Mouse (Mus musculus) heart, embryonic 15.5 days (tissue): Measurements from ENCODE around the gene Znfx1. TPM values are rescaled to one million over a fixed set of nuclear protein-coding genes. Genes with fewer than 3 reads are reported as not detected.
A peak's percentile ranks its signal among the peaks of the same experiment; 100 is the strongest.

Experiments
- ATAC-seq: fragments of 200-750 bp; cut with Nextera tagmentation; replicated peaks from 2 replicates; pipeline ENCODE4 v1.8.0; 2017; ENCODE audit warnings: low read depth, moderate TSS enrichment; ENCODE audit not compliant: insufficient number of reproducible peaks, insufficient read depth, low FRiP score
- H3K27ac ChIP-seq: fragments of 300-500 bp; sonication (generic); 2 replicates; pipeline ENCODE4 v1.5.1; 2015; ENCODE audit warnings: mild to moderate bottlenecking, inconsistent platforms
- H3K27me3 ChIP-seq: fragments of 300-500 bp; sonication (generic); 2 replicates; pipeline ENCODE4 v1.6.1; 2015; ENCODE audit warnings: inconsistent platforms
- H3K36me3 ChIP-seq: fragments of 300-500 bp; sonication (generic); 2 replicates; pipeline ENCODE4 v1.6.1; 2015; ENCODE audit warnings: mild to moderate bottlenecking, inconsistent platforms
- H3K4me1 ChIP-seq: fragments of 300-500 bp; sonication (generic); replicated peaks from 2 replicates; pipeline ENCODE4 v1.6.1; 2015; ENCODE audit warnings: inconsistent platforms
- H3K4me2 ChIP-seq: fragments of 300-500 bp; sonication (generic); 2 replicates; pipeline ENCODE4 v1.6.1; 2015; ENCODE audit warnings: inconsistent platforms, mild to moderate bottlenecking, moderate library complexity
- H3K4me3 ChIP-seq: fragments of 300-500 bp; sonication (generic); 2 replicates; pipeline ENCODE4 v1.5.1; 2015; ENCODE audit warnings: mild to moderate bottlenecking, inconsistent platforms
- H3K9ac ChIP-seq: fragments of 300-500 bp; sonication (generic); 2 replicates; pipeline ENCODE4 v1.6.1; 2015; ENCODE audit warnings: mild to moderate bottlenecking, inconsistent platforms
- H3K9me3 ChIP-seq: fragments of 300-500 bp; sonication (generic); replicated peaks from 2 replicates; pipeline ENCODE4 v1.6.1; 2016; ENCODE audit warnings: inconsistent platforms
- WGBS: fragments of 180-500 bp; shearing (Covaris S2); methylation state at CpG from one replicate; pipeline ENCODE4 v1.1.7; 2015; ENCODE audit warnings: mixed read lengths; 5-methylcytosine and 5-hydroxymethylcytosine counted together
- polyA plus RNA-seq: library from polyadenylated mRNA; unstranded; fragments of >200 nt; fragmentation: Nextera tagmentation; extraction: Ambion mirVana; gene quantifications from 2 replicates; pipeline ENCODE4 v1.2.1, GENCODE M21; 2015

The Znfx1 gene
- polyA plus RNA-seq, 1 experiment from 2014 or later: 6.2 TPM

DNA sequence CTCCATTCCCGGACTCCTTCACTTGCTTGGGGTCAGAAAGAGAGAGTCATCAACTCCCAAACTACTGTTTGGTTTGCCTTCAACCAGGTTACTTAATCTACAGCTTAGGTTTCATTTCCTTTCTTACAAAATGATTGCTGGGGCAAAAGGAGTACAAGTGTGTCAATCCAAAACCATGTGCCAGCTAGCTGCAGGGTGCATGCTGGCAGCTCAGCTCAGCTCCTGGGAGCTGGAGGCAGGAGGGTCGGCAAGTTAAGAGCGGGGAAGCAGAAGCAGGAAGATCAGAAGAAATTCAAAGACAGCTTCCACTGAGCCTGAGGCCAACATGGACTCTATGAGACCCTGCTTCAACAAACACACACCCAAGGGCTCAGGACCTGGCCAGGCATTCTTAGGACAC, 2.5 kb downstream of the Znfx1 start:
- H3K4me3 ChIP-seq: no peak overlapping the region
- peaks cover 34% of the 10 kb centered on the region for H3K4me1 ChIP-seq
- H3K27ac ChIP-seq: 0 out of 2 replicates have a peak overlapping the region, but pooled peaks have one; percentile 35
- H3K27me3 ChIP-seq: no peaks in the 10 kb centered on the region
- H3K9me3 ChIP-seq: no peaks in the 10 kb centered on the region
- 68% methylated on average over 3 of the region's 3 CpGs for WGBS
- ATAC-seq: no peak
- no peak overlapping the region; the same call in 1 of the 2 replicates for H3K9ac ChIP-seq
- peak overlapping the region; percentile 30 for H3K4me2 ChIP-seq
- H3K36me3 ChIP-seq: peaks cover 43% of the 10 kb centered on the region

- WGBS: 75% methylated on average over 12 of the region's 12 CpGs
- ATAC-seq: no peak
- Histone ChIP-seq H3K36me3 (peaks cover 43% of the 10 kb centered on the region), H3K9me3 (no peaks in the 10 kb centered on the region), H3K4me2 (no peak overlapping the region), H3K27me3 (no peaks in the 10 kb centered on the region), H3K4me1 (peaks cover 33% of the 10 kb centered on the region), H3K4me3 (no peak overlapping the region), H3K27ac (no peak overlapping the region), H3K9ac (no peak overlapping the region)
These were observed 2.9 kb downstream of the Znfx1 start for GRCm38 (mm10) chr2:167059960-167060359.

DNA sequence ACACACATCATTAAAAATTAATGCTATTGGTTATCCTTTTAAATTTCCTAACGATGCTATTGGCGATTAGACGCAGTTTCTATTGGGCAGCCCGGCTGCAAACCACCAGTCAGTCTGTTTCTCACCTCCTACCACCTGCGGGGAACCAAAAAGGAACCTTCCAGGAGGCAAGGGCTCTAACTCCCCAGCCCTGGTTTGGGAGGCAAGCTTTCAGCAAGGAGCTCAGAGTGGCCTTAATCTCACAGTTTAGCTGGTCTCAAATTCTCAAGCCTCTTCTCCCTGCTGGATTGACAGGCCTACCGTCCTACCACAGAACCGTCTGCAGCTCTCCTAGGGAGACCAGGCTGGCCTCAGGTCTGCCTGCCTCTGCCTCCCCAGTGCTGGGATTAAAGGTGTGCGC, 3.3 kb downstream of the Znfx1 start:
- no peak for ATAC-seq
- 61% methylated on average over 8 of the region's 8 CpGs for WGBS
- no peak overlapping the region for H3K4me2 ChIP-seq
- H3K4me1 ChIP-seq: peaks cover 31% of the 10 kb centered on the region
- no peaks in the 10 kb centered on the region for H3K9me3 ChIP-seq
- no peaks in the 10 kb centered on the region for H3K27me3 ChIP-seq
- no peak overlapping the region for H3K9ac ChIP-seq
- H3K4me3 ChIP-seq: no peak overlapping the region
- no peak overlapping the region for H3K27ac ChIP-seq
- H3K36me3 ChIP-seq: peaks cover 43% of the 10 kb centered on the region

DNA sequence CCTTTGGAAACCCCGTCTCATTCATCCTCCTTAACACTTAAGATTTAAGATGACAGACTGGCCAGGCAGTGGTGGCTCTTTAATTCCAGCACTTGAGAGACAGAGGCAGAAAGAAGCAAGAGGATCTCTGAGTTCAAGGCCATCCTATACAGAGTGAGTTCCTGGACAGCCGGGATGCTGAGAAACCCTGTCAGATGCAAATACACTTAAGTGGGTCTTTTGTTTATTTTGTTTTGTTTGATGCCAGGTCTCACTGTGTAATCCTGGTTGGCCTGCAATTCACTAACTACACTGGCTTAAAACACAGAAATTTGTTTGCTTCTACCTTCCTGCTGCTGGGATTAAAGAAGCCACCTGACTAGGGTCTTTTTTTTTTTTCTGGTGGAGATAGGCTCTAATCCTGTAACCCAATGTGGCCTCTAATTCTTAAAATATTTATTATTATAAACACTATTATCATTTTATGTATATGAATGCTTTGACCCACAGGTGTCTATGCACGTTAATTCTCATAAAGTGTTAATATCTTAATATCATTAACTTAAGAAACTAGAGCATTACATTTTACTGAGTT, 3.9 kb downstream of the Znfx1 start:
- ATAC-seq: no peak
- peaks cover 44% of the 10 kb centered on the region for H3K36me3 ChIP-seq
- H3K4me2 ChIP-seq: no peak overlapping the region
- H3K4me3 ChIP-seq: no peak overlapping the region
- WGBS: 67% methylated on average over 3 of the region's 3 CpGs
- H3K9ac ChIP-seq: 0 out of 2 replicates have a peak overlapping the region, but pooled peaks have one; percentile 21
- H3K27ac ChIP-seq: peak overlapping the region; percentile 37
- peaks cover 32% of the 10 kb centered on the region for H3K4me1 ChIP-seq
- H3K27me3 ChIP-seq: no peaks in the 10 kb centered on the region
- H3K9me3 ChIP-seq: no peaks in the 10 kb centered on the region

GRCm38 (mm10) chr2:167058201-167058600, 4.6 kb downstream of the Znfx1 start:
- no peak for ATAC-seq
- 60% methylated on average over 3 of the region's 3 CpGs for WGBS

GRCm38 (mm10) chr2:167056942-167057323, 5.9 kb downstream of the Znfx1 start:
- H3K27me3 ChIP-seq: no peaks in the 10 kb centered on the region
- H3K27ac ChIP-seq: no peak overlapping the region
- H3K36me3 ChIP-seq: peaks cover 44% of the 10 kb centered on the region
- H3K4me2 ChIP-seq: no peak overlapping the region
- no peak for ATAC-seq
- no peak overlapping the region for H3K4me3 ChIP-seq
- H3K9ac ChIP-seq: no peak overlapping the region
- no peaks in the 10 kb centered on the region for H3K9me3 ChIP-seq
- WGBS: 74% methylated on average over 5 of the region's 5 CpGs
- peaks cover 38% of the 10 kb centered on the region for H3K4me1 ChIP-seq

More at GRCm38 (mm10) chr2:167058201-167058600, 4.6 kb downstream of the Znfx1 start:
- Histone ChIP-seq H3K27me3 (no peaks in the 10 kb centered on the region), H3K9ac (no peak overlapping the region), H3K4me2 (no peak overlapping the region), H3K27ac (peak overlapping the region; percentile 37), H3K4me3 (no peak overlapping the region), H3K36me3 (peaks cover 44% of the 10 kb centered on the region), H3K9me3 (no peaks in the 10 kb centered on the region), H3K4me1 (peaks cover 38% of the 10 kb centered on the region)

DNA sequence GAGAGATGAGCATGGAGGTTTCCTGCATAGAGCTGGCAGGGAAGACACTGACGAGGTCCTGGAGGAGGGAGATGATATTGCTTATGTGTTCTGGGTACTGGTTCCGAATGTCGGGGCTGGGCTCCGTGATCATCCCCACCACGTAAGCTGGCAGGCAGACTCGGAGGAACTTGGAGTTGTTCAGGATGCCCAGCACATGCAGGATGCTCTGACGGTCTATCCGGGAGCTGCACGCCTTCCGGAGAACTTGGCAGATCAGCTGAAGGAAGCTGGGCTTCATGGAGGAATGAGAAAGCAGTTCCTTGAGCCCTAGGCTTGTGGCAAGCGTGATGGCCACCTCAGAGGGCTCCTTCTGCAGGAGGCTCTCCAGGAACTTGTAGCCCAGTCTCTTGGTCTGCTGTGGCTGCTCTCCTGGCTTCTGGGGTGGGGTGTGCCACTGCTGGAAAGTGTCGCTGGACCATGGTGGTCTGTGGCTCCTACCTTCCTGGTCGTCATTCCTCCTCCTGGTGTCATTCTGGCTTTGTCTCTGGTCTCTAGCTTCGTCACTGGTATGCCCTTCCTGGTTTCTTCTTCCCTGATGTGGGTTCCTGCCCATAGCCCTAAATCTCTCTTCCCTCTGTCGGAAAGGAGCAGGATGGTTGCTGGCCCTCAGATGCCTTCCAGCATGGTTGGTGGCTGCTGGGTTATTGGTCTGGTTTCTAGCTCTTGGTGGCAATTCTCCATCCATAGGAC, 6.4 kb downstream of the Znfx1 start:
- Histone ChIP-seq H3K27me3 (no peaks in the 10 kb centered on the region), H3K4me1 (peaks cover 32% of the 10 kb centered on the region), H3K36me3 (peaks cover 47% of the 10 kb centered on the region), H3K4me2 (no peak overlapping the region), H3K9ac (no peak overlapping the region), H3K4me3 (no peak overlapping the region), H3K27ac (no peak overlapping the region), H3K9me3 (no peaks in the 10 kb centered on the region)
- ATAC-seq: no peak
- 92% methylated on average over 15 of the region's 15 CpGs for WGBS

DNA sequence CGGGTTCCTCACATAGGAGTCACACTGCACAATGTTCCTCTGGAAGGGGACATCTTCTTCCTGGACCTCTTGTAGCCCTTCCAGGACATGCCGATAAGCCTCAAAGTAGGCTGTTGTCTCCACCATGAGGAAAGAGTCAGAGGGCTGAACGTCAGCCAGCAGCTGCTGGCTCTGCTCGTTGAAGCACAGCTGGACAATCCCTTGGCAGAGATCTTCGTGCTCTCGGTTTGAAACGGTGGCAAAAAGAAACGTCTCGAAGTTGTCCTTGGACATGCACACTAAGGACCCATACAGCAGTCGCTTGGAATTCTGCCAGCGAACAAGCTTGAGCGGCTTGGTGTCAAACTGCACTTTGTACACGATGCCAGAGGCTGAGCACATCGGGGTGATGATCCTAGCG, 7.4 kb downstream of the Znfx1 start:
- Histone ChIP-seq H3K27ac (no peak overlapping the region), H3K36me3 (peaks cover 47% of the 10 kb centered on the region), H3K27me3 (no peaks in the 10 kb centered on the region), H3K4me1 (peaks cover 24% of the 10 kb centered on the region), H3K4me3 (no peak overlapping the region), H3K4me2 (no peak overlapping the region), H3K9me3 (no peaks in the 10 kb centered on the region), H3K9ac (no peak overlapping the region)
- WGBS: 74% methylated on average over 15 of the region's 15 CpGs
- ATAC-seq: no peak

DNA sequence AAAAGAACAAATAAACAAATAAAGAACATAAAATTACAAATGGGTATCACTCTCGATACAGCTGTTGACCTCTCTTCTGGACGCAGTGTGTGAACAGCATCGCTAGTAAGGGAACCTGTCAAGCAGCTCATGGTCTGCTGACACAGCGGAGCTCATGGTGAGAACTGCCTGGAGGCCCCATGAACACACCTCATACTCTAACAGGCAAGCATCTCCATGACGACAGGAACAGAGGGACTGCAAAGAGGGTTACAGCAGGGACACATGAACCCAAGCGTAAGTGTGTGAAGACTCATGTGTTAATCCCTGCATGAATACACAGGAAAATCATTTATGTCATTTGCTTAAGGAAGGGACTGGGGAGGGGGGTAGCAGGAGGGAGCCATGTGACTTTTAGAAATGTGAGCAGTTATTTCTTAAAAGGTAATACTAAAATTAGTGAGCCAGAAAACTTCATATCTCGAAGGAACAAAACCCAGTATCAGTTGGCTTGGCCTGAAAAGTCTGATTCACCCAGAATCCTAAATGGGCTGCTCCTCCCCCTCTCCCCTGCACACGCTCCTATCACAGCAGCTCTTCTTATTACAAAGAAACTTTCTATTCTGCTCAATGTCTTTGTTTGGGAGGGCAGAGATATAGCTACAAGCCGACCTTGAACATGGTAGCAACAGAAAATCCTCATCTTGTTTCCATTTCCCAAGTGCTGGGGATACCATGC, 9.5 kb downstream of the Znfx1 start:
- 60% methylated on average over 9 of the region's 9 CpGs for WGBS
- Histone ChIP-seq H3K27ac (0 out of 2 replicates have a peak overlapping the region, but pooled peaks have one; percentile 3), H3K4me3 (no peak overlapping the region), H3K9ac (no peak overlapping the region), H3K4me2 (no peak overlapping the region), H3K9me3 (no peaks in the 10 kb centered on the region), H3K27me3 (no peaks in the 10 kb centered on the region), H3K36me3 (peaks cover 52% of the 10 kb centered on the region), H3K4me1 (peaks cover 26% of the 10 kb centered on the region)
- ATAC-seq: no peak; the same call in 1 of the 2 replicates

- 65% methylated on average over 8 of the region's 8 CpGs for WGBS
- peak overlapping the region; percentile 79 for H3K27ac ChIP-seq
- no peak overlapping the region for H3K9ac ChIP-seq
- H3K4me3 ChIP-seq: no peak overlapping the region
- H3K9me3 ChIP-seq: no peaks in the 10 kb centered on the region
- no peaks in the 10 kb centered on the region for H3K27me3 ChIP-seq
- H3K36me3 ChIP-seq: peaks cover 56% of the 10 kb centered on the region
- ATAC-seq: no peak; the same call in 1 of the 2 replicates
- peaks cover 16% of the 10 kb centered on the region for H3K4me1 ChIP-seq
- no peak overlapping the region for H3K4me2 ChIP-seq
These were observed 14.0 kb downstream of the Znfx1 start for GRCm38 (mm10) chr2:167048698-167049358.

DNA sequence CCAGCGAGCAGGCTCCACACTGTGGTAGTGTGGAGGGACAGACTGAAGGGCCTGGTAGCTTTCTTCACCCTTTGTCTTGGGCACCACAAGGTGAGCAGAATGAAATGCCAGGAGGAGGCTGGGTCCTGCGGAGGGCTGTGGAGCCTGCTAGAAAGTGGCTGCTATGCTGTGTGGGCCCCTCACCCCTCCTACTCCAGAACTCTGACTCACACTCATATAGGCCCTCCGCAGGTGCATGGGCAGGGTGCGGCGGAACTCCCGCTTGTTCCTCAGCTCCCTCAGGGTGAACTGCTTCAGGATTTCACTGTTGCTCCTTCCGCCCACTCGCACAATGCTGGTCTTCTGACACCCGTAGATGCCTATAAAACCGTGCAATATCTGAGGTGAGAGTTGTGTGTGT, 14.6 kb downstream of the Znfx1 start:
- Histone ChIP-seq H3K4me1 (peaks cover 13% of the 10 kb centered on the region), H3K36me3 (peaks cover 62% of the 10 kb centered on the region), H3K9me3 (no peaks in the 10 kb centered on the region), H3K27me3 (no peaks in the 10 kb centered on the region), H3K9ac (no peak overlapping the region), H3K4me2 (no peak overlapping the region), H3K27ac (peak overlapping the region; percentile 79), H3K4me3 (no peak overlapping the region)
- no peak for ATAC-seq
- 83% methylated on average over 10 of the region's 10 CpGs for WGBS
